Mouse (Mus musculus) ovary, adult 10 weeks (tissue): ENCODE results near the gene Pygo1. TPM values are rescaled to one million over a fixed set of nuclear protein-coding genes. Genes with fewer than 3 reads are reported as not detected.

Source experiments
- polyA plus RNA-seq: library from polyadenylated mRNA; stranded (reverse); fragments of 350-450 nt; fragmentation: Illumina TruSeq; extraction: RNeasy Lipid Tissue Mini Kit (QIAGEN cat#74804); gene quantifications from one replicate; pipeline ENCODE4 v1.2.3, GENCODE M21; 2014

Gene Pygo1
- 20.2 TPM for polyA plus RNA-seq

GRCm38 (mm10) chr9:72925021-72925934, at the start of gene Pygo1:
TSS of gene Pygo1 (plus strand) at chr9:72925645.

GRCm38 (mm10) chr9:72958521-72959450, 33.3 kb downstream of the Pygo1 start, which contains the start of the genes Dyx1c1 and Gm44503:
TSS of gene Dyx1c1 (plus strand) at chr9:72958785.
TSS of gene Gm44503 (plus strand) at chr9:72958852.

GRCm38 (mm10) chr9:72985250-72986220, 60.1 kb downstream of the Pygo1 start, which contains the start of the genes Ccpg1os and Ccpg1:
TSS of gene Ccpg1os (minus strand) at chr9:72985382.
TSS of gene Ccpg1 (plus strand) at chr9:72985429.

Other genes with a start within 250 kb of the Pygo1 start
- gene Prtg, start 118.8 kb upstream of the Pygo1 start, polyA plus RNA-seq, result 0.94 TPM
- gene Dyx1c1, start 33.1 kb downstream of the Pygo1 start, polyA plus RNA-seq, result 3.8 TPM
- gene Gm44503, start 33.2 kb downstream of the Pygo1 start, polyA plus RNA-seq, result 1.5 TPM
- gene Ccpg1os, start 59.7 kb downstream of the Pygo1 start, polyA plus RNA-seq, result 23.7 TPM
- 181 TPM for gene Ccpg1, start 59.8 kb downstream of the Pygo1 start, polyA plus RNA-seq
- gene Pigb, start 114.7 kb downstream of the Pygo1 start, polyA plus RNA-seq, result 13.2 TPM
- 12.1 TPM for gene Rab27a, start 119.2 kb downstream of the Pygo1 start, polyA plus RNA-seq
- gene Khdc3, start 176.2 kb downstream of the Pygo1 start, polyA plus RNA-seq, result 6.2 TPM
- 2.3 TPM for gene Gm20509, start 176.8 kb downstream of the Pygo1 start, polyA plus RNA-seq
- gene Rsl24d1, start 187.8 kb downstream of the Pygo1 start, polyA plus RNA-seq, result 100 TPM